Mouse (Mus musculus) heart, embryonic 11.5 days (tissue): Measurements from ENCODE around the gene Stpg3. TPM values are rescaled to one million over a fixed set of nuclear protein-coding genes. Genes with fewer than 3 reads are reported as not detected.

Experiments
- ATAC-seq: fragments of 200-750 bp; cut with Nextera tagmentation; replicated peaks from 2 replicates; pipeline ENCODE4 v1.8.0; 2017; ENCODE audit warnings: moderate library complexity; ENCODE audit not compliant: insufficient number of reproducible peaks, low FRiP score, low TSS enrichment
- H3K27ac ChIP-seq: fragments of 300-500 bp; sonication (generic); 2 replicates; pipeline ENCODE4 v1.5.1; 2014; ENCODE audit warnings: mild to moderate bottlenecking, low read depth, low read length
- H3K27me3 ChIP-seq: fragments of 300-500 bp; sonication (generic); 2 replicates; pipeline ENCODE4 v1.6.1; 2014; ENCODE audit warnings: mild to moderate bottlenecking, low read length, mixed read lengths; ENCODE audit not compliant: control insufficient read depth, insufficient read depth
- H3K36me3 ChIP-seq: fragments of 300-500 bp; sonication (generic); 2 replicates; pipeline ENCODE4 v1.6.1; 2014; ENCODE audit warnings: mild to moderate bottlenecking, low read length, moderate library complexity, mixed read lengths; ENCODE audit not compliant: control insufficient read depth, insufficient read depth
- H3K4me1 ChIP-seq: fragments of 300-500 bp; sonication (generic); 2 replicates; pipeline ENCODE4 v1.6.1; 2014; ENCODE audit warnings: low read length; ENCODE audit not compliant: control insufficient read depth, insufficient read depth
- H3K4me2 ChIP-seq: fragments of 300-500 bp; sonication (generic); 2 replicates; pipeline ENCODE4 v1.6.1; 2014; ENCODE audit warnings: mild to moderate bottlenecking, moderate library complexity
- H3K4me3 ChIP-seq: fragments of 300-500 bp; sonication (generic); 2 replicates; pipeline ENCODE4 v1.5.1; 2014; ENCODE audit warnings: low read depth, low read length
- H3K9ac ChIP-seq: fragments of 300-500 bp; sonication (generic); 2 replicates; pipeline ENCODE4 v1.6.1; 2014; ENCODE audit warnings: mild to moderate bottlenecking, low read depth, low read length, moderate library complexity
- H3K9me3 ChIP-seq: fragments of 300-500 bp; sonication (generic); replicated peaks from 2 replicates; pipeline ENCODE4 v1.6.1; 2016; ENCODE audit warnings: low read length; ENCODE audit not compliant: control insufficient read depth
- WGBS: fragments of 180-500 bp; shearing (Covaris S2); extraction: QIAGEN DNeasy Blood & Tissue Kit; methylation state at CpG from one replicate; pipeline ENCODE4 v1.1.7; 2014; ENCODE audit not compliant: insufficient replicate concordance; 5-methylcytosine and 5-hydroxymethylcytosine counted together
- polyA plus RNA-seq: library from polyadenylated mRNA; unstranded; fragments of >200 nt; fragmentation: Nextera tagmentation; extraction: Ambion mirVana; gene quantifications from 2 replicates; pipeline ENCODE4 v1.2.1, GENCODE M21; 2014

Gene Stpg3
- polyA plus RNA-seq, 1 experiment from 2014 or later: not detected

DNA sequence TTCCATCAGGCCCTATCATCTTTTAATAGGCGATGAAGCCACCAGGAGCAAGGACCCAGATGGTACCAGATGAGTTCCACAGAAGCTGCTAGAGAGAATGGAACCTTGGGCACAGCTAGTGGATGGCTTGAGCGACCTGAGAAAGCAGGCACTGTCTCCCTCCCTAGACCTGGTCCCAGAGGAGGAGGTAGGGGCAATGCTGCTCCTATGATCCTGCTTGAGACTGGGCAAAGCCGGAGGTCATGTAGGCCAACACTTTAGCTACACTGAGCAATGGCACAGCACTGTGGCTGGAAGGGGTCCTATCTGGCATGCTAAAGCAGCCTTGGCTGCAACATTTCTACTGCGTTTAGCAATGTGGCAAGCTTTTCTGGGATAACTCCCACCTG is 38.8 kb downstream of the Stpg3 start:
- Histone ChIP-seq H3K9ac (no peak overlapping the region), H3K27me3 (peaks cover 41% of the 10 kb centered on the region), H3K36me3 (no peaks in the 10 kb centered on the region), H3K9me3 (no peaks in the 10 kb centered on the region), H3K4me2 (no peak overlapping the region), H3K4me3 (no peak overlapping the region), H3K27ac (no peak overlapping the region), H3K4me1 (peaks cover 18% of the 10 kb centered on the region)
- no peak for ATAC-seq
- 75% methylated on average over 4 of the region's 4 CpGs for WGBS

DNA sequence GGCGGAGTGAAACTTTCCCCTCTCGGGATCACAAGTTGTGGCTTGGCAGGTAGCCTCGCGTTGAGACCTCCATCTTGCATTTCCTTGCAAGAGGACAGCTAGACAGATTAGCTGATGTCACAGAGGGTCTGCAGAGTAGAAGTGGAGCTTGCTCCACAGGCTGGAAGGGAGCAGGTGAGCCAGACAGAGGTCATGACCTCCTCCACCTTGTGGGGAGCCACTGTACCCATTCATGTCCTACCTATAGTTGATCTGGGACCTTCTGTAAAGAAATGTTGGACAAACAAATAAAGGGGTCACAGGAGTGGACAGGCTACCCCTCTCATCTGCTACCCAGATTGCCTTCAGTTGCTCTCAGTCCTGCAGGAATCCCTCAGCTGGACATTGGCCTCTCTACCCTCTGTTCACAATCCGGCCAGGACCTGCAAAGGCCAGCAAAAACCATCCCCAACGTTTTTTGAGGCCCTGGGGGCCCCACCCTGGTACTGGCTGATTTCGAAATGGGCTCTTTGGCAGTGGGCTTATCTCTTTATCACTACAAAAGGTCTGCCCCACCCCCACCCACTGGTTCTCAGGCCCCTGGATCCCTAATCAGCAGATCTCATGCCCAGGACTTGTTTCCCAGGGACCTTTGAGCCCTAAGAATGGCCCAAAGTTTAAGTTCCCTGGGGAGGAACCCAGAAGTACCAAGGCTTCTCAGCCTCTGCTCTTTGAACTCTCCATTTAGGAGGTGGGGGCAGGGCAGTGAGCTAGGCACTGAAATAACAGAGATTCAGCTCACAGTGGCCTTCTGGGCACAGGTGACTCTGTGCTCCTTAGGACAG is 39.4 kb downstream of the Stpg3 start:
- no peak for ATAC-seq
- no peak overlapping the region for H3K27ac ChIP-seq
- no peaks in the 10 kb centered on the region for H3K9me3 ChIP-seq
- H3K27me3 ChIP-seq: peaks cover 37% of the 10 kb centered on the region
- H3K9ac ChIP-seq: no peak overlapping the region
- no peak overlapping the region for H3K4me2 ChIP-seq
- no peak overlapping the region for H3K4me3 ChIP-seq
- 45% methylated on average over 7 of the region's 7 CpGs for WGBS
- H3K36me3 ChIP-seq: no peaks in the 10 kb centered on the region
- H3K4me1 ChIP-seq: peaks cover 18% of the 10 kb centered on the region

DNA sequence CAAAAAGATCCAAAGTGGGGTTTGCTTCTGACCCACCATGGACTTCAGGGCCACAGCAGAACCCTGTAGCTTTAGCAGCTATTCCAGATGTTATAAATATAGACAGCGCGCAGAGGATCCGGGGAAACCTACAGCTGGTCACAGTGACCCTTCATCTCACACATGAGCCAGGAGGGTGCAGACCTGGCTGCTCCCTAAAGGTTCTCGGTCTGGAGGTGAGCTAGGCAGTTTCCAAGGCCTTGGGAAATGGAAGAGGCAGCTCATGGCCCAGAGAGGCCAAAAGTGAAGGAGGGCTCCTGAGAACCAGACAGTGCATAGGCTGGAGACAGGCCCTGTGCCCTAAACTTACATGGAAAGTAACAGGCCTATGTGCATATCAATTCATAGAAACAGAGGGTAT is 40.6 kb downstream of the Stpg3 start:
- Histone ChIP-seq H3K4me3 (no peak overlapping the region), H3K4me2 (no peak overlapping the region), H3K9me3 (no peaks in the 10 kb centered on the region), H3K27ac (no peak overlapping the region), H3K36me3 (no peaks in the 10 kb centered on the region), H3K27me3 (peaks cover 25% of the 10 kb centered on the region), H3K4me1 (peaks cover 19% of the 10 kb centered on the region), H3K9ac (no peak overlapping the region)
- WGBS: 86% methylated on average over 4 of the region's 4 CpGs
- ATAC-seq: no peak

DNA sequence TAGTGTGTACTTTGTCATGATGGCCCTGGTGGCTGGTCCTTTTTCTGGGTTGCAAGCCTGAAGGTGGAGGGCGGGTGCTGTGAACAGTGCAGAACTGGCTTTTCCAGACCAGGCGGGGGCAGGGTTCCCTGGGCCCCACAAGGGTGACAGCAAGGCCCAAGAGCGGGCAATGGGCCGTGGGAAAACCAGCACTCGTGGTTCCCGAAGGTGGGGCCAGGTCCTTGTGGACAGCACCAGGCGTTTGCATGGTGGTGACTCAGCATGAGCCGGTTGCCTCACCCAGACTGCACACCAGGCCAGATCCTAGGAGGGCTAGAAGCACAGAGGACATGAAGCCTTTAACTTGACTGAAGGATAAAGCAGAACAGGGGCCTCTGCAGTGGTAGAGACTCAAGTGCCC is 41.8 kb downstream of the Stpg3 start:
- Histone ChIP-seq H3K4me2 (no peak overlapping the region), H3K4me3 (no peak overlapping the region), H3K4me1 (peaks cover 16% of the 10 kb centered on the region), H3K36me3 (no peaks in the 10 kb centered on the region), H3K27ac (no peak overlapping the region), H3K27me3 (peaks cover 13% of the 10 kb centered on the region; the same call in 1 of the 2 replicates), H3K9ac (no peak overlapping the region), H3K9me3 (no peaks in the 10 kb centered on the region)
- no peak for ATAC-seq
- 60% methylated on average over 8 of the region's 8 CpGs for WGBS

DNA sequence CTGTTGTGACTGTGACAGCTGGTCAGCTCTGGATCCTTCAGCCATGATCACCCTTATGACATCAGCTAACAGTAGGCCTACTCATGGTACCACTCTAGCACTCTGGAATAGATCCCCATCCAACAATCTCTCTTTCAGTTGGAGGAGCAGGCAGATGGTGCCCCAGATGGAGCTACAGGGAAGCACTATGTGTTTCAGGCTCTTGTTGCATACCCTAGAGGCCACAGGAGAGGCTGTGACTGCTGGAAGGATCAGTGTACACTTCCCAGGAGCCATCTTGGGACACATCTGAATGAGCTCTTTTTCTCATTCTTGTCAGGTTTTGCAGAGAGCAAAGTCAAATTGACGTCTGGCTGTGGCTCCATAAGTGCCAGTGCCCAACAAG is 42.7 kb downstream of the Stpg3 start:
- Histone ChIP-seq H3K9me3 (no peaks in the 10 kb centered on the region), H3K27me3 (peaks cover 9% of the 10 kb centered on the region; the same call in 1 of the 2 replicates), H3K4me2 (no peak overlapping the region), H3K4me3 (no peak overlapping the region), H3K36me3 (no peaks in the 10 kb centered on the region), H3K27ac (no peak overlapping the region), H3K9ac (no peak overlapping the region), H3K4me1 (peaks cover 18% of the 10 kb centered on the region)
- ATAC-seq: no peak
- 70% methylated on average over 1 of the region's 1 CpGs for WGBS

DNA sequence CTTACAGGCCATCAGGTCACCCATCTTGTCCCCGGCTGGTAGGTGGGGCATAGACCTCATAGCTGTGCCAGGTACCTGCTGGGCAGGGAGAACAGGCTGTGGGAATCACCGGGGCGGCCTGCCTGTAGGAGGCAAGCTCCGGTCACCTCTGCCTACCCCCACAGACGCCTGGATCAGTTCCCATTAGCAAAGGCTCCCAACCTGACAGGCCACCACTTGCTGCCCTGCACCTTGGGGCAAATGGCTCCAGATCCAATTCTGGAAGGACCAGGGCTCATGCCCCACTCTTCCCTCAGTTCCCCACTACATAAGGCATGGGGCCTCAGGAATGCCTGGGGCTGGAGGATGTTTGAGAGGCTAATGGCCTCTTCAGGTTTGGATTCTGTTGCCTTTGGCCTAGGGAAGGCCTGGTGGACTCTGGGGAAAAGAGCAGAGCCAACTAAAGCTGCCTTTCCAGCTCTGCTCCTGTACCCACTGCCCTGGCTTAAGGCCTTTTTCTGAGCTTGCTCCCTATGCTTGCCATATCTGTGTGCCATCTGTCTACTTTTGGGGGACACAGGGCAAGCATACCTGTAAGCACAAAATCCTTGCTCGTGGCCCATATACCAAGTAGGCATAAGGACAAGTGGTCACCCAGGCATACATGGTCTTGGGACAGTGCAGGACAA is 43.2 kb downstream of the Stpg3 start:
- Histone ChIP-seq H3K4me2 (no peak overlapping the region), H3K9ac (no peak overlapping the region), H3K27me3 (peaks cover 5% of the 10 kb centered on the region; the same call in 1 of the 2 replicates), H3K36me3 (no peaks in the 10 kb centered on the region), H3K4me3 (no peak overlapping the region), H3K9me3 (no peaks in the 10 kb centered on the region), H3K4me1 (peaks cover 18% of the 10 kb centered on the region), H3K27ac (no peak overlapping the region)
- no peak for ATAC-seq
- 69% methylated on average over 6 of the region's 6 CpGs for WGBS

DNA sequence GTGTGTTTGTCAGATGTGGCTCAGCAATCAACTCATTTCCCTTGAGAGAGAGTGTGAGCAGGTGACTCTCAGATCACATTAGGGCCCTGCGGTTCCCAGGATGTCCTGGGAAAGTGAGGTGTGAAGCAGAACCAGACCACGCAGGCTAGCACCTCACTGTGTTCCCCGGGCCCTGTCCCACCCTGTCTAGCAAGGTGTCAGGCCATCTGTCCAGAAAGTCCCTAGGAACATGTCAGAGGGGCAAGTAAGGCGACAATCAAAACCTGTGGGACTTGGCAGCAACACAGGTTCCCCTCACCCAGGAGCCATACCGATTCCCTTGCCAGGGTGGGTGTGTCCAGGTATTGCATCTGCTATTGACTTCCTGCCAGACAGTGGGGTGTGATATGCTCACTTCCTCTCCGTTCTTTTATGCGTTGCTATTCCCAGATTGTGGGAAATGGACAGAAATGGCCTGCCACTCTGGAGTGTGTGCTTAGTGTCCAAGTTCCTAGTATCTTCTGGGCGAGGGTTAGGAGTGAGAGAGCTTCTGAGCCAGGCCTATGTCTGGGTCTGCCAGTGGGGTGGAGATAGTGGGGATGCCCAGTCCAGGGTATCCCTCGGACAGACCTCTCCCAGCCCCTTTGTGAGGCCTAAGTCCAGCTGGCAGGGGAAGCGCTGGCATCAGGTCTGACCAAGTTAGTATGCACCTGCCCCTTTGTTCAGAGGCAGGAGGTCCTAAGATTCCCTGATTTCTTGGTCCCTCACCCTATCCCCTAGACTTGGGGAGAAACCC is 43.9 kb downstream of the Stpg3 start:
- Histone ChIP-seq H3K36me3 (no peaks in the 10 kb centered on the region), H3K27me3 (no peaks in the 10 kb centered on the region), H3K9me3 (no peaks in the 10 kb centered on the region), H3K27ac (no peak overlapping the region), H3K4me2 (no peak overlapping the region), H3K4me3 (no peak overlapping the region), H3K4me1 (peaks cover 18% of the 10 kb centered on the region), H3K9ac (no peak overlapping the region)
- WGBS: 55% methylated on average over 10 of the region's 10 CpGs
- no peak for ATAC-seq

DNA sequence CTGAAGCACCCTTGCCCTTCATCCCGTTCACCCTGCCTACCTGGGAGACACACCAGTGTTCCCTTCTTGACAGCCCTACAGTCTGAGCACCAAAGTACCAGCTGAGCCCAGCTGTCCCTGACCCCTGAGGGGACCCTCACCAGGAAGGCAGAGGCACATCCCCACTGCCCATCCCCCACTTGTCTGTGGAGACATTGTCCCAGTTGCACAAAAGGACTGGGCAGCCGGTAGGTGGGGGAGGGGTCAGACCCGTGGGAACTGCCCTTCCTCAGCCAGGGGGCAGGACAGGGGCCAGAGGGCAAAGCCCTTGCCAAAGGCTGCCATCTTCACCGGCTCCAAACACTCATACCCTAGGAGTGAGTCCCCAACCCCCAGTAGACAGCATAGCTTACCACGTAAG is 44.7 kb downstream of the Stpg3 start:
- Histone ChIP-seq H3K27me3 (no peaks in the 10 kb centered on the region), H3K4me2 (no peak overlapping the region), H3K4me1 (peaks cover 15% of the 10 kb centered on the region), H3K9ac (no peak overlapping the region), H3K9me3 (no peaks in the 10 kb centered on the region), H3K36me3 (no peaks in the 10 kb centered on the region), H3K27ac (no peak overlapping the region), H3K4me3 (no peak overlapping the region)
- ATAC-seq: no peak
- WGBS: 41% methylated on average over 5 of the region's 5 CpGs
